Comparison of ENCODE assay signal across 9 mouse cellular contexts in genomic region chr13:69492876-69493463, GRCm38 (mm10). TPM values are rescaled to one million over a fixed set of nuclear protein-coding genes. Genes with fewer than 3 reads are reported as not detected.
A peak's percentile ranks its signal among the peaks of the same experiment; 100 is the strongest.
DNase-seq lines count a peak whose midpoint lies in the region; ATAC-seq and TF ChIP-seq lines count a peak whose summit lies in the region.
"Had no signal": no experiment of that assay in that cellular context is flagged by ENCODE, and none has a peak within 500 bp of the region (broad histone marks: within the 10 kb centered on the region; RNA-seq: fewer than 3 reads in every experiment).

No protein-coding gene starts in this region.

- H3K9ac ChIP-seq in liver, embryonic 16.5 days (ENCODE audit: low read depth, low read length) = no peak overlapping the region
- no peak overlapping the region for H3K9ac ChIP-seq in stomach, postnatal 0 days (ENCODE audit: low read length)
- H3K9ac ChIP-seq: stomach, embryonic 15.5 days had no signal

- WGBS in liver, embryonic 16.5 days (ENCODE audit: insufficient replicate concordance) = 19% methylated on average over 7 of the region's 7 CpGs
- WGBS in stomach, postnatal 0 days = 23% methylated on average over 7 of the region's 7 CpGs

- peak; percentile 89 for TF ChIP-seq CTCF in stomach, postnatal 0 days (IDR thresholded peaks at IDR 0.05; ENCODE audit: low read depth)

- no peak overlapping the region for H3K27ac ChIP-seq in liver, embryonic 16.5 days (ENCODE audit: low read length)
- no peak overlapping the region for H3K27ac ChIP-seq in stomach, postnatal 0 days (replicated peaks)
- H3K27ac ChIP-seq: stomach, embryonic 15.5 days had no signal

- no peak for TF ChIP-seq EP300 in stomach, postnatal 0 days (optimal IDR thresholded peaks at IDR 0.05)

- no peak overlapping the region for H3K4me2 ChIP-seq in liver, embryonic 16.5 days (ENCODE audit: low read depth, low read length)
- H3K4me2 ChIP-seq in stomach, postnatal 0 days (replicated peaks; ENCODE audit: low read depth) = no peak overlapping the region
- H3K4me2 ChIP-seq: stomach, embryonic 15.5 days had no signal

- peaks cover 6% of the 10 kb centered on the region for H3K36me3 ChIP-seq in liver, embryonic 16.5 days (ENCODE audit: control insufficient read depth, insufficient read depth)
- peaks cover 7% of the 10 kb centered on the region for H3K36me3 ChIP-seq in stomach, postnatal 0 days (ENCODE audit: control insufficient read depth, insufficient read depth, low read length)

- H3K9me3 ChIP-seq in liver, embryonic 16.5 days (replicated peaks; ENCODE audit: control insufficient read depth, low read length) = no peaks in the 10 kb centered on the region
- no peaks in the 10 kb centered on the region for H3K9me3 ChIP-seq in stomach, postnatal 0 days (ENCODE audit: control insufficient read depth, low read length)
- H3K9me3 ChIP-seq: stomach, embryonic 15.5 days had no signal

- H3K4me1 ChIP-seq in liver, embryonic 16.5 days (ENCODE audit: control insufficient read depth, low read depth, low read length) = no peaks in the 10 kb centered on the region
- peaks cover 3% of the 10 kb centered on the region; the same call in 1 of the 2 replicates for H3K4me1 ChIP-seq in stomach, postnatal 0 days (replicated peaks; ENCODE audit: control insufficient read depth, insufficient read depth)
- H3K4me1 ChIP-seq: stomach, embryonic 15.5 days had no signal

- peak; percentile 61 for ATAC-seq in liver, embryonic 16.5 days (ENCODE audit: low read depth)
- ATAC-seq in stomach, postnatal 0 days (ENCODE audit: low FRiP score, low TSS enrichment) = peak; percentile 38

- DNase-seq in gastrocnemius, adult 18-20 months (ENCODE audit: low spot score) = peak; percentile 56
- no peak for DNase-seq in gastrocnemius, postnatal 25 days
- peak; percentile 83 for DNase-seq in A20 (ENCODE audit: low read depth, low spot score)
- DNase-seq in adrenal gland, adult 2 months = peak; percentile 59
- DNase-seq in embryo, embryonic 11 days = peak; percentile 82
- peak; percentile 40 for DNase-seq in kidney, adult 18-20 months
- DNase-seq in stomach, postnatal 0 days (ENCODE audit: low spot score) = peak; percentile 67

- peaks cover 13% of the 10 kb centered on the region for H3K27me3 ChIP-seq in liver, embryonic 16.5 days (ENCODE audit: control insufficient read depth, insufficient read depth, low read depth, low read length)
- H3K27me3 ChIP-seq in stomach, postnatal 0 days (ENCODE audit: control insufficient read depth, insufficient read depth, low read length) = no peaks in the 10 kb centered on the region; the same call in 1 of the 2 replicates
- H3K27me3 ChIP-seq: stomach, embryonic 15.5 days had no signal

- H3K4me3 ChIP-seq in liver, embryonic 16.5 days (ENCODE audit: low read depth, low read length) = no peak overlapping the region
- no peak overlapping the region for H3K4me3 ChIP-seq in stomach, postnatal 0 days (ENCODE audit: low read depth, low read length)
- H3K4me3 ChIP-seq: stomach, embryonic 15.5 days had no signal

RNA-seq across cellular contexts. Expression of gene Nsun2, which starts 40.6 kb away (rescaled TPM):
- total RNA-seq in gastrocnemius, adult 18-20 months (2021) = 10 to 100 TPM; 42.4 to 46.5 TPM
- total RNA-seq in gastrocnemius, postnatal 25 days (2021) = 10 to 100 TPM; 37.8 to 39.2 TPM
- 100 to 1,000 TPM in 1 of 2 experiments, 10 to 100 TPM in 1; 92.2 to 113 TPM for total RNA-seq in adrenal gland, adult 2 months (2021)
- 22.7 and 31.0 TPM in 2 replicates for polyA plus RNA-seq in adrenal gland, adult 2 months (2012; rRNA removed)
- 71.2 and 77.1 TPM in 2 replicates for polyA plus RNA-seq in liver, embryonic 16.5 days (2015; fragmentation: Nextera tagmentation; extraction: Ambion mirVana)
- polyA plus RNA-seq in stomach, postnatal 0 days (2015; fragmentation: Nextera tagmentation; extraction: Ambion mirVana) = 68.6 and 69.7 TPM in 2 replicates

RNA-seq across cellular contexts. Expression of gene Tent4a, which starts 41.4 kb away (rescaled TPM):
- 1 to 10 TPM; 5.6 to 6.3 TPM for total RNA-seq in gastrocnemius, adult 18-20 months (2021)
- 1 to 10 TPM; 6.0 to 6.2 TPM for total RNA-seq in gastrocnemius, postnatal 25 days (2021)
- total RNA-seq in adrenal gland, adult 2 months (2021) = 10 to 100 TPM; 18.8 to 18.9 TPM
- 22.7 and 24.0 TPM in 2 replicates for polyA plus RNA-seq in adrenal gland, adult 2 months (2012; rRNA removed)
- polyA plus RNA-seq in liver, embryonic 16.5 days (2015; fragmentation: Nextera tagmentation; extraction: Ambion mirVana) = 1.5 and 2.0 TPM in 2 replicates
- 2.6 and 3.1 TPM in 2 replicates for polyA plus RNA-seq in stomach, postnatal 0 days (2015; fragmentation: Nextera tagmentation; extraction: Ambion mirVana)
